Mouse (Mus musculus): ENCODE measurements around the gene G6pc3.

- TF ChIP-seq POLR2A (IDR thresholded peaks at IDR 0.05; ENCODE audit: low read depth, low read length) (no peak), CTCF (conservative IDR thresholded peaks at IDR 0.05 in 1 of 2, IDR thresholded peaks at IDR 0.05 in 1 of 2; ENCODE audit: low read depth in 2 of 2, low read length in 2 of 2) (peak in 1 of 2 experiments; percentile 60; a peak in 2 of 4 replicates), ZC3H11A (IDR thresholded peaks at IDR 0.05; ENCODE audit: low read depth, low read length) (no peak), TCF12 (IDR thresholded peaks at IDR 0.05; ENCODE audit: low read depth, low read length) (no peak), E2F4 (IDR thresholded peaks at IDR 0.05; ENCODE audit: insufficient replicate concordance, low read depth, low read length) (no peak)
These were observed 12.0 kb downstream of the G6pc3 start for GRCm38 (mm10) chr11:102201408-102201821.

All from CH12.LX (cell line).